Mouse (Mus musculus): ENCODE results near the gene Rrbp1. TPM values are rescaled to one million over a fixed set of nuclear protein-coding genes. Genes with fewer than 3 reads are reported as not detected.

Gene Rrbp1
- polyA plus RNA-seq, 1 experiment from 2014 or later, result 48.0 TPM

- WGBS, result 82% methylated on average over 3 of the region's 3 CpGs
- no peak for DNase-seq (ENCODE audit: low spot score)
- Histone ChIP-seq H3K36me3 (no peaks in the 10 kb centered on the region), H3K9me3 (replicated peaks) (no peaks in the 10 kb centered on the region), H3K27me3 (ENCODE audit: low read depth, poor library complexity, severe bottlenecking) (peaks cover 8% of the 10 kb centered on the region), H3K4me3 (no peak overlapping the region), H3K4me1 (peaks cover 19% of the 10 kb centered on the region), H3K27ac (replicated peaks) (no peak overlapping the region)
These were observed 11.4 kb upstream of the Rrbp1 start for GRCm38 (mm10) chr2:144022441-144022840.

- Histone ChIP-seq H3K4me3 (no peak overlapping the region), H3K4me1 (peaks cover 19% of the 10 kb centered on the region), H3K9me3 (replicated peaks) (no peaks in the 10 kb centered on the region), H3K36me3 (no peaks in the 10 kb centered on the region), H3K27ac (replicated peaks) (no peak overlapping the region), H3K27me3 (ENCODE audit: low read depth, poor library complexity, severe bottlenecking) (peaks cover 8% of the 10 kb centered on the region)
- DNase-seq (ENCODE audit: low spot score), result no peak
- 86% methylated on average over 2 of the region's 2 CpGs for WGBS
These were observed 8.9 kb upstream of the Rrbp1 start for GRCm38 (mm10) chr2:144019971-144020370.

GRCm38 (mm10) chr2:144015861-144016260, 4.8 kb upstream of the Rrbp1 start:
- Histone ChIP-seq H3K27ac (replicated peaks) (no peak overlapping the region), H3K27me3 (ENCODE audit: low read depth, poor library complexity, severe bottlenecking) (peaks cover 8% of the 10 kb centered on the region), H3K36me3 (no peaks in the 10 kb centered on the region), H3K4me3 (no peak overlapping the region), H3K9me3 (replicated peaks) (no peaks in the 10 kb centered on the region), H3K4me1 (peaks cover 12% of the 10 kb centered on the region)
- 89% methylated on average over 9 of the region's 9 CpGs for WGBS
- DNase-seq (ENCODE audit: low spot score), result no peak

GRCm38 (mm10) chr2:144014481-144014880, 3.4 kb upstream of the Rrbp1 start:
- DNase-seq (ENCODE audit: low spot score), result peak; percentile 29
- H3K27me3 ChIP-seq (ENCODE audit: low read depth, poor library complexity, severe bottlenecking), result peaks cover 3% of the 10 kb centered on the region
- 49% methylated on average over 5 of the region's 5 CpGs for WGBS

GRCm38 (mm10) chr2:144014051-144014450, 3.0 kb upstream of the Rrbp1 start:
- no peak for DNase-seq (ENCODE audit: low spot score)
- WGBS, result 86% methylated on average over 11 of the region's 11 CpGs
- Histone ChIP-seq H3K4me3 (no peak overlapping the region), H3K27me3 (ENCODE audit: low read depth, poor library complexity, severe bottlenecking) (no peaks in the 10 kb centered on the region), H3K4me1 (peaks cover 25% of the 10 kb centered on the region), H3K9me3 (replicated peaks) (no peaks in the 10 kb centered on the region), H3K27ac (replicated peaks) (peak overlapping the region; percentile 38), H3K36me3 (no peaks in the 10 kb centered on the region)

More at GRCm38 (mm10) chr2:144014481-144014880, 3.4 kb upstream of the Rrbp1 start:
- H3K27ac ChIP-seq (replicated peaks), result peak overlapping the region; percentile 38; the same call in 1 of the 2 replicates
- H3K4me1 ChIP-seq, result peaks cover 21% of the 10 kb centered on the region
- no peaks in the 10 kb centered on the region for H3K36me3 ChIP-seq
- no peak overlapping the region for H3K4me3 ChIP-seq
- H3K9me3 ChIP-seq (replicated peaks), result no peaks in the 10 kb centered on the region

GRCm38 (mm10) chr2:144010282-144011044, 600 bp downstream of the Rrbp1 start:
- under 1% methylated on average over 97 of the region's 107 CpGs for WGBS
- Histone ChIP-seq H3K27ac (replicated peaks) (peak overlapping the region; percentile 93), H3K9me3 (replicated peaks) (no peaks in the 10 kb centered on the region), H3K4me1 (peaks cover 30% of the 10 kb centered on the region), H3K27me3 (ENCODE audit: low read depth, poor library complexity, severe bottlenecking) (no peaks in the 10 kb centered on the region), H3K36me3 (no peaks in the 10 kb centered on the region), H3K4me3 (peak overlapping the region; percentile 88)
- peak; percentile 83 for DNase-seq (ENCODE audit: low spot score)

GRCm38 (mm10) chr2:144009551-144010281, 1.3 kb downstream of the Rrbp1 start:
- Histone ChIP-seq H3K4me1 (peaks cover 29% of the 10 kb centered on the region), H3K9me3 (replicated peaks) (no peaks in the 10 kb centered on the region), H3K36me3 (no peaks in the 10 kb centered on the region), H3K27ac (replicated peaks) (peak overlapping the region; percentile 93), H3K27me3 (ENCODE audit: low read depth, poor library complexity, severe bottlenecking) (no peaks in the 10 kb centered on the region), H3K4me3 (peak overlapping the region; percentile 88)
- DNase-seq (ENCODE audit: low spot score), result no peak
- 5% methylated on average over 30 of the region's 30 CpGs for whole genome bisulfite sequencing

- DNase-seq (ENCODE audit: low spot score), result no peak
- H3K9me3 ChIP-seq (replicated peaks), result no peaks in the 10 kb centered on the region
- H3K36me3 ChIP-seq, result no peaks in the 10 kb centered on the region
- no peak overlapping the region for H3K27ac ChIP-seq (replicated peaks)
- no peaks in the 10 kb centered on the region for H3K27me3 ChIP-seq (ENCODE audit: low read depth, poor library complexity, severe bottlenecking)
- H3K4me1 ChIP-seq, result peaks cover 23% of the 10 kb centered on the region
- WGBS, result 93% methylated on average over 1 of the region's 1 CpGs
- H3K4me3 ChIP-seq, result peak overlapping the region; percentile 88
These were observed 2.0 kb downstream of the Rrbp1 start for GRCm38 (mm10) chr2:144009081-144009480.

- no peak overlapping the region for H3K4me3 ChIP-seq
- no peak for DNase-seq (ENCODE audit: low spot score)
- no peaks in the 10 kb centered on the region for H3K27me3 ChIP-seq (ENCODE audit: low read depth, poor library complexity, severe bottlenecking)
- no peaks in the 10 kb centered on the region for H3K36me3 ChIP-seq
- no peaks in the 10 kb centered on the region for H3K9me3 ChIP-seq (replicated peaks)
- no peak overlapping the region for H3K27ac ChIP-seq (replicated peaks)
- peaks cover 19% of the 10 kb centered on the region for H3K4me1 ChIP-seq
- 91% methylated on average over 4 of the region's 4 CpGs for WGBS
These were observed 3.9 kb downstream of the Rrbp1 start for GRCm38 (mm10) chr2:144007211-144007610.

- no peaks in the 10 kb centered on the region for H3K36me3 ChIP-seq
- no peak overlapping the region for H3K4me3 ChIP-seq
- 92% methylated on average over 6 of the region's 6 CpGs for WGBS
- no peaks in the 10 kb centered on the region for H3K9me3 ChIP-seq (replicated peaks)
- no peak for DNase-seq (ENCODE audit: low spot score)
- H3K4me1 ChIP-seq, result peaks cover 19% of the 10 kb centered on the region
- no peaks in the 10 kb centered on the region for H3K27me3 ChIP-seq (ENCODE audit: low read depth, poor library complexity, severe bottlenecking)
- H3K27ac ChIP-seq (replicated peaks), result no peak overlapping the region
These were observed 4.4 kb downstream of the Rrbp1 start for GRCm38 (mm10) chr2:144006686-144007085.

GRCm38 (mm10) chr2:144005166-144005955, 5.7 kb downstream of the Rrbp1 start:
- 89% methylated on average over 6 of the region's 6 CpGs for WGBS
- Histone ChIP-seq H3K27me3 (ENCODE audit: low read depth, poor library complexity, severe bottlenecking) (no peaks in the 10 kb centered on the region), H3K4me3 (no peak overlapping the region), H3K9me3 (replicated peaks) (no peaks in the 10 kb centered on the region), H3K36me3 (no peaks in the 10 kb centered on the region), H3K4me1 (peaks cover 19% of the 10 kb centered on the region), H3K27ac (replicated peaks) (no peak overlapping the region)
- no peak for DNase-seq (ENCODE audit: low spot score)

- Histone ChIP-seq H3K36me3 (no peaks in the 10 kb centered on the region), H3K27me3 (ENCODE audit: low read depth, poor library complexity, severe bottlenecking) (no peaks in the 10 kb centered on the region), H3K9me3 (replicated peaks) (no peaks in the 10 kb centered on the region), H3K27ac (replicated peaks) (no peak overlapping the region), H3K4me1 (0 out of 2 replicates have a peak, but pooled peaks cover 4% of the 10 kb centered on the region), H3K4me3 (no peak overlapping the region)
- 87% methylated on average over 2 of the region's 2 CpGs for WGBS
- DNase-seq (ENCODE audit: low spot score), result no peak
These were observed 7.5 kb downstream of the Rrbp1 start for GRCm38 (mm10) chr2:144003544-144003943.

All from midbrain, embryonic 10.5 days (tissue).